Mouse (Mus musculus) forelimb bud, embryonic 11.5 days (tissue): ENCODE measurements around the gene Rtkn2.

ENCODE experiments used
- DNase-seq: peaks from one replicate; pipeline ENCODE4 v3.0.0-alpha.2; 2012; ENCODE audit warnings: low read depth, low spot score

The Rtkn2 gene

DNA sequence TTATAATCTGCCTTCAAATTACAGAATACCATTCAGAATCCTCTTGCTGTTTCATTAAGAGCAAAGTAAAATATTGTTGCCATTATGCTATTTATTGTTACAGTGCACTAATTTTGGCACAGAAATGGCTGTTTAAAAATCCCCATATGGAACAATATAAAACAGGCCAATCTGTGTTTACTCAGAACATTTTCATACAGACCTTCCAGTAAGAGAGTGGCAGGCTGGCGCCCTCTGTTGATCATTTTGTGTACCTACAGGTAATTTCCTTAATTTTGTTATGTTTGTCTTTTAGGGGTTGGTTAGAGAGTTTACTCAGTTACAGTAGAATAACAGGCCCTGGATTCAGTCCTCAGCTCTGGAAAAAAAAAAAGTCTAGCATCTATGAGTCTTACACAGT, 16.8 kb downstream of the Rtkn2 start:
- peak; percentile 40 for DNase-seq

GRCm38 (mm10) chr10:67998116-67998635, 18.8 kb downstream of the Rtkn2 start:
- peak; percentile 80 for DNase-seq

DNA sequence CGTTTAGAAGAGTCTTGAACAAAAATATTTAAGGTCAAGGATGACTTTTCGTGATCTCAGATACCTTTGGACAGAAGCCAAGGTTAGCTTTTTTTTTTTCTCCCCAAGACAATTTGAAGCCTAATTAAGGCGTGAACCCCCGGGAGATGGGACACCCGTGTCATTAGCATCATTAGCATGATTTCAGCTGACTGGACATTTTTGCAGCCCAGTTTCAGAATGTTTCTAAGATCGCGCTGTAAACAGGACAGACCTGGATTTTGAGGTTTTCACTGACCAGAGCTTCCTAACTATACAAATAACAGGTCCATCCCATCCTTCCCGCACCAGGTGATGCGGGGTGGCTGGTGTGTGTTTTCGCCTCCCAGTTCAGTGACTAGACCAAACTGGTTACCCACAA, 19.8 kb downstream of the Rtkn2 start:
- DNase-seq: no peak

DNA sequence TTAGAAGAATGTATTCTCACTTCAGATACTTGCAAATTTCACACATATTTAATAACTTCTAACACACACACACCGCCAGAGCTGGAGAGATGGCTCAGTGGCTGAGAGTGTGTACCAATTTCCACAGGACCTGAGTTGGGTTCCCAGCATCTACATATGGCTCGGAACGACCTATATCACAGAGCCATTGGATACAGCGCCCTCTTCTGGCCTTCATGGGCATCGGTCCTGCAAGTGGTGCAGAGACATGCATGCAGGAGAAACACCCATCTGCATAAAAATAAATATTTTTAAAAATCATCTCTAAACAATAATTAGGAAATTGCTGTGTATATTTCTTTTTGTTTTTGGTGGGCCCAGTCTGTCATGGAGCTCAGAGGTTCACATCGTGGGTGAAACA, 22.1 kb downstream of the Rtkn2 start:
- DNase-seq: no peak

DNA sequence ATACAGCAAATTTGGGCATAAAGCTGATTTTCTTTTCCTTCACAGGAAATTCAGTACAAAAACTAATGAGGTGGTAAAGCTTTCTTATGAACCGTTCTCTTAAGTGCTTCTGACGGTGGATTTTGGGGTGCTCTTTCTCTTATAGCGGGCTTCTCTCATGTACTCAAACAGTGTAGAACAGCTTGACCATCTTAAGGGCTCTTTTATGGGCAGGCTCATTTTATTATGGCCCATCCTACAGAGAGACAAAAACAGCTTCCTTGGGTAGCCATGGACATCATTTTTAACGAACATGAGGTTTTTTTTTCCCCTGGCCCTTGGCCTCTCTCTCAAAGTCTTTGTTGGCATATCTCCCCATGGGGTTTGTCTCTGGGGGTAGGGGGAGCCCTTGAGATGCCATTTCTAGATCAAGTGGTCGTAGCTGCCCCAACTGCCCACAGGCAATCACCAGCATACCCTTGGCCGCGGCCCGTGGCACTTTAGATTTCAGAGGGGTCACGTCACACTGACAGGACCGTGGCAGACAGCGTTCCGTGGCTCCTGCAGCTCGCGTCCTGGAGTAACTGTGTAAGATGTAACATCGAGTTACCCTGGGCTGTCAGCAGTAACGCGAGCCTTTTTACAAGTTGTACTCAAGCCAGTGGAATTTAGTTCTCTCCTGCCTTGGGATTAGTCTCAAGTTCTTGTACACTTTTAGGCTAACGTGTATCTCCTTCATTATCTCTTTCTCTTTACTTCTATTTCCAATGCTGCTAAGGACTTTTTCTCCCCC, 24.5 kb downstream of the Rtkn2 start:
- no peak for DNase-seq

- DNase-seq: no peak
Measured at GRCm38 (mm10) chr10:68005404-68005803, 26.0 kb downstream of the Rtkn2 start.

DNA sequence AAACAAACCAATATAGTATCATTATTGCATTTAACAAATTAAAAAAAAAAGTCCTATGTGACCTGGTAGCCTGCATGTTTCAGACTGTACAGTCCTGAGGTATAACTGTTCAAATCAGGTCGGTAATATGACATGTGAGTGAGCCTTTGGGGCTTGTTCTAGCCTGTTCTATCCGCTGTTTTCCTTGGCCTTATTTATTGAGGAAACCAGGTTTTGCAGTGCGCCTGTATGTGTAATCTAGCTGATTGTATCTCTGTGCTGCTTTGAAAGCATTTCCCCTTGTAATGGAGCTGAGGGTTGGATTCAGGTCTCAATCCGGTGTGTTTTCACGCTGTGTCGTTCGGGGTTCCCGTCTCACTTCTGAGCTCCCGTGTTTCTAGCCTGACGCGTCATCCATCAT, 27.1 kb downstream of the Rtkn2 start:
- no peak for DNase-seq

DNA sequence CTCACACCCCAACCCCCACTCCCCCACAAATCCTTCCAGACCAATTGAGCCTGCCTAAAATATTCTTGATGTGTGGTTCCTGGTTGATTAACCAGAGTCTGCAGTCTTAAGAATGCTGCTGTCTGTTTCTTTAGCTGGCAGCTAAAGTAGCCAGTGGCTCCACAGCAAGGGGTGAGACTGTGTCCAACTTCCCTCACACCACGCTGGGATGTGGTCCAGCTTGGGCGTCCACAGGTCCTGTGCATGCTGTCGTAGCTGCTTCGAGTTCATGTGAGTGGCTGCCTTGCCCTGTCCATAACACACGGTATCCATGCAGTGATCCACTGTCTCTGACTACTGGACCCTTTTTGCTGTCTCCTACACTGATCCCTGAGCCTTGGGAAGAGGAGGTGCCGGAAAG, 27.7 kb downstream of the Rtkn2 start:
- DNase-seq: no peak

- no peak for DNase-seq
Measured at GRCm38 (mm10) chr10:68008198-68008955, 29.0 kb downstream of the Rtkn2 start.

- DNase-seq: no peak
Measured at GRCm38 (mm10) chr10:68009301-68009700, 29.9 kb downstream of the Rtkn2 start.

DNA sequence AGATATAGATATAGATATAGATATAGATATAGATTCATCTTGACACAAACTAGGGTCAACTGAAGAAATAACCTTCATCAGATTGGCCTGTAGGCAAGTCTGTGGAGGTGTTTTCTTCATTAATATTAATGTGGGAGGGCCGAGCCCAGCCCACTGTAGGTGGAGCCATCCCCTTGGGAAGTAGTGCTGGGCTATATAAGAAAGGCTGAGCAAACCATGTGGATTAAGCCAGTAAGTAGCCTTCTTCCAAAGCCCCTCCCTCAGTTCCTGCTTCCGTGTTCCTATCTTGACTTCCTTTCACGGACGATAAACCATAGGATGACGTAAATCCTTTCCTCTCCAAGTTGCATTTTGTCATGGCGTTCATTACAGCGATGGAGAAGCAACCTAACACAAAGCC, 30.5 kb downstream of the Rtkn2 start:
- DNase-seq: no peak

DNA sequence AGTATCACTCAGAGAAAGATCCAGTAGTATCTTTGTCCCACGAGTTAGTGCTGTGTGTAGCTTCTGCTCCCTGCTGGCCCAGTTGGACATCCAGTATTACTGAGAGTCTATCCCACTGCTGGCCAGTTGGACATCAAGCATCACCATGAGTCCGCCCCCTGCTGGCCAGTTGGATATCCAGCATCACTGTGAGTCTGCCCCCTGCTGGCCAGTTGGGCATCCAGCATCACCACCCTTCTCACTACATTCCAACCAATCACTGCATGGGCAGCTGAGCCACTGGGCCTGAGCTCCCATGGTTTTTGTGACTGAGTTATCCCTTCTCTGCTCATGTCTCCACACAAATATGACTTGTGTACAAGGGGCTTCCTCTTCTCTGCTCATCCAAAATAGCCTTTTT, 33.8 kb downstream of the Rtkn2 start:
- DNase-seq: peak; percentile 20

DNA sequence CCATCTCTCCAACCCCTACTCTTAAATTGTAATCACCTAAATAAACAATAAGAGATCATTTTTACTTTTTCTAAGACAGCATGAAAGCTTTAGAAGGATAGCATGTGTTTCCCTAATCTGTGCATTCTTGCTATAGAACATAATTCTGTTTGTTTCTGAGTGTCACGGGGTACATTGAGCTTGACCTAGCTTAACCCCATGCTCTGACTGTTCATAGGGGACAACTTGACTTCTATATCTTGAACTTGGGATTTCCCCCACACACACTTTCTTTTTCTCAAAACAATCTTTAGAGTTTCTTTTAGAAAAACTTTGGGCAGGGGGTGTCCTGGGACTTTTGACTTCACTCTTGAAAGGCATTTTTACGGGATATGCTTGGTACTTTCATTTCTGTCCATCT, 41.4 kb downstream of the Rtkn2 start:
- DNase-seq: no peak

DNA sequence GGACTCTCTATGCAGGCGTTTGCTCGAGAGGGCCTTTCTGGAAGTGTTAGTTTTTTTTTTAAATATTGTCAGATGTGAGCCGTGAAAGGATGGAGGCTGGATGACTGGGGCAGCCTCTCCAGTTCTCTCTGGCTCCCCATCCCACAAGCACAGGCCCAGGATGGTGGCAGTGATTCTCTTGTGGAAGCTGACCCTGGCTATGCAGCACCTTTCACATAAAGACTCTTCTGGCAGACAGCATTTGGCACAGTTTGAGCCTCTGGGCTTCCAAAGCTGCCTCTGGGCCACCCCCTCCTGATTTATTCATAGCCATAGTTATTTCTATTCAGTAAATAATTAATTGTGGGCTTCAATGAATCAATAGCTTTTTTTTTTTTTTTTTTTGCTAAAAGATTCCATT, 46.3 kb downstream of the Rtkn2 start:
- no peak for DNase-seq

GRCm38 (mm10) chr10:68028327-68029080, 49.1 kb downstream of the Rtkn2 start:
- DNase-seq: peak; percentile 32

GRCm38 (mm10) chr10:68029081-68029626, 49.8 kb downstream of the Rtkn2 start:
- DNase-seq: no peak

DNA sequence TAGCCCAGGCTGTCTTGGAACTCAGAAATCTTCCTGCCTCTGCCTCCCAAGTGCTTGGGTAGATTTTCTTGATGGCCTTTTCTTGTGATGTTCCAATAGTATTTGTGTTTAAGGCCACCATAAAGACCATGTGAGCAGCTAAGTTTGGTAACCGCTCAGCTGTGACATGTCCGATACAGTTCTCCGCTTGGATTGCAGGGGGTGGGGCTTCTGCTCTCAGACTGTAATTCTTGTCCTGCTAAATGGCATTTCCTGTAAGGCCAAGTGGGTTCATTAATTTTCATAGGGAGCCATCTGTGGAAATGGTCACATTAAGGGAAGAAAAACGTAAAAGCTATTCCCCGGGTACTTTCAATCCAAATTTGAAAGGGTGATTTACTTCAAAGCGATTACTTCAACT, 50.7 kb downstream of the Rtkn2 start:
- DNase-seq: no peak

DNA sequence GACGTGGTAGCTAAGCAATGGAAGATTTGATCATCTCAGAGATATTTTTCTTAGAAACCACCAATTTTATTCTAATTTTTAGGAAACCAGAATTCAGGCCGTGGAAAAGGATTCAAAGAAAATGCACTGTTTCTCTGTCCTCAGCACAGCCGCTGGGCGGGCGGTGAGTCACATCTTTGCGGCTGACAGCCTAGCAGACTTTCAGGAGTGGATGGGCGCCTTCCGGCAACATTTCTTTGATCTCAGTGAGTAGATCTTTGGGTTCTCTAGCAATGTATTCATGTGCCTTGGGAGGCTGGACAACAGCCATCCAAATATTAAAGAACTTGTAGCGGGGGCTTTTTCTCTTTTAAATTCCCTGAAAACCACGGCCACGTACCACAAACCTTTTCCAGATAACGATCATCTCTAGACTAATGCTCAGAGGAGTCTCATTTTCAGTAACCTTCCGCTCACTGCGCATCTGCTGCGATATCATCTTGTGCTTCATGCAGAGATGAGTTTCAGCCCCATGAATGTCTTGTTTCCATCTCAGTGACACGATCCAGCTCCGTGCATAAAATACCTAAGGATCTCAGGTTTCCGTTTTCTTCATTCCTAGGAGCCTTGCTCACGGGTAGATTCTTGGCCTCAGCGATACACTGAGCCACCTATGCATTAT, 56.5 kb downstream of the Rtkn2 start:
- no peak for DNase-seq

DNA sequence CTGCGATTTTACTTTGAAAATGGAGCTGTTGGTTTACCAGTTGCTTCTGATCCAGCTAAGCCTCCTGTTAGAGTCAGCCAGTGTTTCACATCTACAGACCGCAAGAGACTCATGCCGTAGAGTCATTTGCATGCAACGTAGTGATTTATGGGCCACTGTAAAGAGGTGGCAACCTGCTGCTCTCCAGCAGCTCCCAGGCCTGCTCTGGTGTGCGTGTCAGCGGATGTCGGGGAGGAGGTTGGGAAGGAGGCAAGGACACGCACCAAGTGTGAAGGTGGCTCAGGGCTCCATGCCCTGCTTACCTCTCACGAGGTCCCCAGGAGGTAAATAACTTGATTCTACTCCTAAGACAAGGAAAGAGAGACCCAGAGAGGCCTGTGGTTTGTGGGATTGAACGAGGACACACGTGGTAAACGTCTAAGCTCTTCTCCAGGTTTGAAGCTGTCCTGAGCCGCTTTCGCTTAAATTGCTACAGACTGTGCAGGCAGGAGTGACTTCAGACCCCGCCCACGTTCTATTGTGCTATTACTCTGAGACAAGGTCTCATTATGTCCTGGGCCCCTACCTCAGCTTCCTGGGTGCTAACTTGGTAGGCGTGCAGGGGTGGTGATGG, 57.1 kb downstream of the Rtkn2 start:
- DNase-seq: no peak

DNA sequence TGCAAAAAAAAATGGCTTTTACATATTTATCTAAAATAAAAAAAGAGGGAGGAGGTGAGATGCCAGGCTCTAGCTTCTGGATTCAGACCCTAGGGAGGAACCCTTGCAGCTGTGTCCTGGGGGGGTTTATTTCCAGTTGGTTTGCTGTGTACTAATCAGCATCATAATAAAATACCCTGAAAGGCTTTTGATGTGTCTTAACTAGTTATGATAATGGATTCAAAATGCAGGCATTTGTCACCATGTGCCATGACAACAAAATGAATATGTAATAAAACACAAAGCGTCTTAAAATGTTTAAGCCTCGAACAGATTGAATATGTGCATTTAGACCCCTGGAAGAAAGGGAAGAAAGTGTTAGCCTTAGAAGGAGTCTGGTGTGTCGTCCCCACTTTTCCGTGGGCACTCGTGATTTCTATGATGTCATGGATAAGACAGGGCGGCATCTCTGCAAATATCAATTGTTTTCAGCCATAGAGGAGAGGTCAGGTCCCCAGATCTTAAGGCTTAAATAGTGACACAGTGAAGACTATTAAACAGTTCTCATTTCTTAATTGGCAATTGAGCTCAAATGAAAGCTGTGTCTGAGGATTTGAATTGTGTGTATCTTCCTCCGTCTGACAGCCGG, 59.7 kb downstream of the Rtkn2 start:
- DNase-seq: no peak
